Mouse (Mus musculus) stomach, postnatal 0 days (tissue): ENCODE results near the gene Ninj2.

Experiments used
- CTCF ChIP-seq: IDR thresholded peaks from 2 replicates; pipeline ENCODE4 v1.5.1; 2016; ENCODE audit warnings: antibody characterized with exemption, low read depth, mild to moderate bottlenecking, moderate library complexity
- EP300 ChIP-seq: optimal IDR thresholded peaks from 2 replicates; pipeline ENCODE3; 2016; ENCODE audit warnings: antibody characterized with exemption

- TF ChIP-seq CTCF (no peak), EP300 (no peak)
These were observed 6.2 kb downstream of the Ninj2 start for GRCm38 (mm10) chr6:120099392-120099791.
